Mouse (Mus musculus) liver, adult 2 months (tissue): Measurements from ENCODE around the gene Napa. TPM values are rescaled to one million over a fixed set of nuclear protein-coding genes. Genes with fewer than 3 reads are reported as not detected.

Experiments used
- DNase-seq: peaks from one replicate; pipeline ENCODE4 v3.0.0-alpha.2; 2011; ENCODE audit warnings: low read depth, low spot score; ENCODE audit errors: extremely low read depth
- H3K27ac ChIP-seq: fragments of 200-500 bp; replicated peaks from 2 replicates; pipeline ENCODE4 v1.5.1; 2012; ENCODE audit warnings: low read depth, mild to moderate bottlenecking, control low read depth, inconsistent platforms, low read length; ENCODE audit not compliant: insufficient read depth
- H3K27me3 ChIP-seq: fragments of 200-500 bp; 2 replicates; pipeline ENCODE4 v1.6.1; 2012; ENCODE audit warnings: mild to moderate bottlenecking, moderate library complexity, low read length, inconsistent platforms; ENCODE audit not compliant: control insufficient read depth, insufficient read depth
- H3K36me3 ChIP-seq: fragments of 200-500 bp; 2 replicates; pipeline ENCODE4 v1.6.1; 2012; ENCODE audit warnings: low read length, inconsistent platforms; ENCODE audit not compliant: control insufficient read depth, insufficient read depth
- H3K4me1 ChIP-seq: fragments of 200-500 bp; 2 replicates; pipeline ENCODE4 v1.6.1; 2011; ENCODE audit warnings: low read length; ENCODE audit not compliant: control insufficient read depth, insufficient read depth
- H3K4me3 ChIP-seq: fragments of 200-500 bp; 2 replicates; pipeline ENCODE4 v1.5.1; 2011; ENCODE audit warnings: low read depth, mild to moderate bottlenecking, control low read depth, low read length, moderate library complexity; ENCODE audit not compliant: insufficient read depth
- H3K79me2 ChIP-seq: fragments of 200-500 bp; 2 replicates; pipeline ENCODE4 v1.6.1; 2012; ENCODE audit warnings: inconsistent platforms, mild to moderate bottlenecking, low read length, moderate library complexity; ENCODE audit not compliant: control insufficient read depth, insufficient read depth
- H3K9ac ChIP-seq: fragments of 200-500 bp; 2 replicates; pipeline ENCODE4 v1.6.1; 2012; ENCODE audit warnings: low read depth, mild to moderate bottlenecking, control low read depth, inconsistent platforms, low read length
- CTCF ChIP-seq: fragments of 200-500 bp; IDR thresholded peaks from 2 replicates; pipeline ENCODE4 v1.5.1; 2011; ENCODE audit warnings: low read depth, low read length, control low read depth
- POLR2A ChIP-seq: fragments of 200-500 bp; IDR thresholded peaks from 2 replicates; pipeline ENCODE4 v1.6.1; 2011; ENCODE audit warnings: low read length, control low read depth; ENCODE audit not compliant: insufficient read depth; ENCODE audit errors: extremely low read depth
- WGBS: fragments of 180-500 bp; shearing (Covaris S2); methylation state at CpG from one replicate; pipeline ENCODE4 v1.1.7; 2018; 5-methylcytosine and 5-hydroxymethylcytosine counted together
- polyA plus RNA-seq: library from polyadenylated mRNA; depleted of rRNA; stranded (reverse); fragments of >200 nt; gene quantifications from 2 replicates; pipeline ENCODE4 v1.2.3, GENCODE M21; 2012; rRNA removed
- total RNA-seq: library from RNA; depleted of rRNA; stranded (reverse); fragments of >200 nt; gene quantifications from 2 replicates; pipeline ENCODE4 v1.2.3, GENCODE M21; 2014; rRNA removed

Gene Napa
- total and polyA plus RNA-seq, 2 experiments: 47.4 to 146 TPM

DNA sequence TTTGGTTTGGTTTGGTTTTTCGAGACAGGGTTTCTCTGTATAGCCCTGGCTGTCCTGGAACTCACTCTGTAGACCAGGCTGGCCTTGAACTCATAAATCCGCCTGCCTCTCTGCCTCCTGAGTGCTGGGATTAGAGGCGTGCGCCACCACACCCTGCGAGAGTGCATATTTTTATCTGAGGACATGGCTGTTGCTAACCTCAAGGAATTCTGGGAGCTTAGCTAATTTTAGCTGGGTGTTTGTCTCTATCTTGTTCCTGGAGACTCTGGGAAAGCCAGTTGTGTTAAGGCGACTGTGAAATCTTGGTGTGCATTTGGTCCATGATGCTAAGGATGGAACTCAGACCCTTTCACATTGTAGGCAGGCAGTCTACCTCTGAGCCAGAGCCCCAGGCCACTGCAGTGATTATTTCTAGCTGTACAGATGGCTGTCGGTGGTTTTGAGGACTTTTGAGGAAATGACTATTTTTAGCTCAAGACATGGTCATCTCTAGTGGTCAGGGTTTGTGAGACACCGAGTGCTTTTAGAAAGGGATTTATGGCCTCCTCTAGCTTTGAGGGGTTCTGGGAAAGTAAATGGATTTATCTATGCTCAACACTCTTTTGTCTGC lies 58.0 kb downstream of the Napa start:
- H3K4me3 ChIP-seq: no peak overlapping the region
- 54% methylated on average over 8 of the region's 8 CpGs for WGBS
- no peak overlapping the region for H3K27ac ChIP-seq
- TF ChIP-seq CTCF (no peak), POLR2A (no peak)
- no peak for DNase-seq
- no peaks in the 10 kb centered on the region for H3K79me2 ChIP-seq
- peaks cover 5% of the 10 kb centered on the region for H3K27me3 ChIP-seq
- H3K9ac ChIP-seq: no peak overlapping the region
- no peaks in the 10 kb centered on the region for H3K36me3 ChIP-seq
- no peaks in the 10 kb centered on the region for H3K4me1 ChIP-seq

DNA sequence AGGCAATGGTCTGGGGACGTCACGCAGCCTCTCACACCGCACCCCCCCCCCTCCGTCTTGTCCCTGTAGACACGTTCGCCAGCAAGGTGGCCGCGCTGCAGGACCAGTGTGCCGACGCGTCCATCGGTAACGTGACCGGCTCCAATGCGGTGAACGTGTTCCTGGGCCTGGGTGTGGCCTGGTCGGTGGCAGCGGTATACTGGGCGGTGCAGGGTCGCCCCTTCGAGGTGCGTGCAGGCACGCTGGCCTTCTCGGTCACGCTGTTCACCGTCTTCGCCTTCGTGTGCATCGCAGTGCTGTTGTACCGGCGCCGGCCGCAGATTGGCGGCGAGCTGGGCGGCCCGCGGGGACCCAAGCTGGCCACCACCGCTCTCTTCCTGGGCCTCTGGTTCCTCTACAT lies 60.5 kb downstream of the Napa start:
- Histone ChIP-seq H3K36me3 (no peaks in the 10 kb centered on the region), H3K27ac (no peak overlapping the region), H3K9ac (no peak overlapping the region), H3K27me3 (peaks cover 5% of the 10 kb centered on the region), H3K4me1 (no peaks in the 10 kb centered on the region), H3K4me3 (no peak overlapping the region), H3K79me2 (no peaks in the 10 kb centered on the region)
- TF ChIP-seq POLR2A: no peak
- WGBS: 6% methylated on average over 39 of the region's 39 CpGs
- no peak for DNase-seq

DNA sequence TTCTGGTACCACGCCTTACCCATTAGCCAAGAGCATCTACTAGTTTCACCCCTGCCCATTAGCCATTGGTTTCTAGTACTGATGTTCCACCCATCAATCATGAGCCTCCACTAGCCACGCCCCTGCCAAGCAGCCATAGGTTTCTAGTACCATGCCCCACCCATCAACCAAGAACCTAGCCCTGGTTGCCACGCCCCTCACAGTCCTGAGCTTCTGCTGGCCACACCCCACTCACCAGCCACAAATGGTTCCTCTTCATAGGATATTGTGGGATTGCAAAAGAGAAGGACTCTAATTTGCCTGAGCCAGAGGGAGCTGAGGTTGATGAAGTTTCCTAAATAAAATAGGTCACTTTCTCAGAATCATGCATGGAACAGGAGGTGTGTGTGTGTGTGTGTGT lies 62.4 kb downstream of the Napa start:
- WGBS: 67% methylated on average over 3 of the region's 3 CpGs
- H3K4me3 ChIP-seq: no peak overlapping the region

DNA sequence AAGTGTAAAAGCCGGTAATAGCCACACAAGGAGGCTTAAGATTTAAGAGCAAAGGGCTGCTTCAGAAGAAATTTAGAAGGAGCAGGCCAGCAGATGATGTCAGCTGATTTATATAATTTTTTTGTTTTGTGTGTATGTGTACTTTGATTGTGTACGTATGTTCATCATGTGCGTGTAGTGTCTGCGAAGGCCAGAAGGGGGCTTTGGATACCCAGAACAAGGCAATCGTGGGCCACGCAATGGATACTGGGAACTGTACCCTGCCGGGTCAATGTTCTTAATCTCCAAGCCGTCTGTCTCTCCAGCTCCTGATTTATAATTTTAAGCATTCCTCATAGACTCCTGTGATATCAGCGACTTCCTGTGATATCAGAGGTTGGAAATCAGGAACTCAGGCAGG lies 63.0 kb downstream of the Napa start:
- Histone ChIP-seq H3K27ac (no peak overlapping the region), H3K9ac (no peak overlapping the region), H3K36me3 (no peaks in the 10 kb centered on the region), H3K27me3 (peaks cover 5% of the 10 kb centered on the region), H3K4me1 (no peaks in the 10 kb centered on the region), H3K4me3 (no peak overlapping the region), H3K79me2 (no peaks in the 10 kb centered on the region)
- TF ChIP-seq CTCF (no peak), POLR2A (no peak)
- 89% methylated on average over 9 of the region's 9 CpGs for WGBS
- no peak for DNase-seq

More for the DNA sequence above, 62.4 kb downstream of the Napa start:
- Histone ChIP-seq H3K36me3 (no peaks in the 10 kb centered on the region), H3K4me1 (no peaks in the 10 kb centered on the region), H3K27me3 (peaks cover 5% of the 10 kb centered on the region), H3K79me2 (no peaks in the 10 kb centered on the region), H3K27ac (no peak overlapping the region), H3K9ac (no peak overlapping the region)
- TF ChIP-seq POLR2A: no peak
- TF ChIP-seq CTCF: no peak
- no peak for DNase-seq

DNA sequence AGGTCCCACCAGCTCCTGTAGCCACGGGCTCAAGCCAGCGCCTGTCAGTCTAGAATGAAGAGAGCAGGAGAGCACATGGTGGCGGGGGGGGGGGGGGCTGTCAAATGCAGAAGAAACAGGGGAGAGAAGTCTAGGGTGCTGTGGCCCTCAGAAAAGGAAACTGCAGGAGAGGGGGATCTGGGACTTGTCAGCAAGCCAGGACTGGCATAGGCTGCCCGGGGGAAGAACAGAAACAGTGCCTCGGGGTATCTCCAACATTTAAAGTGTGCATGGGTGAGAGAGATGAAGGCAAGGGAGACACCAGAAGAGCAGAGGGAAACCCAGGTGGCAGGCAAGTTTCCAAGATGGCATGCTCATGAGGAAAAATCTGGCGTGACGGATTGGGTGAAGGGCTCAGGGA lies 63.8 kb downstream of the Napa start:
- no peak for DNase-seq
- Histone ChIP-seq H3K9ac (no peak overlapping the region), H3K4me1 (no peaks in the 10 kb centered on the region), H3K4me3 (no peak overlapping the region), H3K36me3 (no peaks in the 10 kb centered on the region), H3K27ac (no peak overlapping the region), H3K27me3 (peaks cover 5% of the 10 kb centered on the region), H3K79me2 (no peaks in the 10 kb centered on the region)
- WGBS: 79% methylated on average over 7 of the region's 7 CpGs
- TF ChIP-seq CTCF (no peak), POLR2A (no peak)

Other genes with a start within 250 kb of the Napa start
- gene Crx, start 218.5 kb upstream of the Napa start, total RNA-seq: not detected in 2 replicates
- gene Crx, start 218.5 kb upstream of the Napa start, polyA plus RNA-seq: not detected in 2 replicates
- gene Crxos, start 215.8 kb upstream of the Napa start, total RNA-seq: not detected in 2 replicates
- gene Crxos, start 215.8 kb upstream of the Napa start, polyA plus RNA-seq: not detected in 2 replicates
- gene Selenow, start 176.1 kb upstream of the Napa start, total RNA-seq: 67.9 and 68.1 TPM in 2 replicates
- gene Selenow, start 176.1 kb upstream of the Napa start, polyA plus RNA-seq: 250 and 292 TPM in 2 replicates
- gene Nop53, start 152.4 kb upstream of the Napa start, total RNA-seq: 57.3 and 59.6 TPM in 2 replicates
- 65.2 and 69.5 TPM in 2 replicates for gene Nop53, start 152.4 kb upstream of the Napa start, polyA plus RNA-seq
- gene Ehd2, start 130.9 kb upstream of the Napa start, total RNA-seq: 1.0 and 1.4 TPM in 2 replicates
- gene Ehd2, start 130.9 kb upstream of the Napa start, polyA plus RNA-seq: 1.6 and 1.7 TPM in 2 replicates
- 0.55 and 0.87 TPM in 2 replicates for gene Bicra, start 50.5 kb upstream of the Napa start, total RNA-seq
- 3.6 and 4.6 TPM in 2 replicates for gene Bicra, start 50.5 kb upstream of the Napa start, polyA plus RNA-seq
- not detected in 2 replicates for gene Zfp541, start 36.6 kb upstream of the Napa start, total RNA-seq
- 0.02 TPM in 1 of 2 replicates, not detected in the other for gene Zfp541, start 36.6 kb upstream of the Napa start, polyA plus RNA-seq
- gene Kptn, start 21.4 kb downstream of the Napa start, total RNA-seq: 18.0 and 19.9 TPM in 2 replicates
- 23.1 and 25.7 TPM in 2 replicates for gene Kptn, start 21.4 kb downstream of the Napa start, polyA plus RNA-seq
- gene Slc8a2, start 31.4 kb downstream of the Napa start, total RNA-seq: 0.07 TPM in 1 of 2 replicates, not detected in the other
- gene Slc8a2, start 31.4 kb downstream of the Napa start, polyA plus RNA-seq: 0.06 TPM in 1 of 2 replicates, not detected in the other
- 0.46 and 0.94 TPM in 2 replicates for gene Meis3, start 76.6 kb downstream of the Napa start, total RNA-seq
- 0.87 and 2.0 TPM in 2 replicates for gene Meis3, start 76.6 kb downstream of the Napa start, polyA plus RNA-seq
- 4.3 and 5.0 TPM in 2 replicates for gene Dhx34, start 123.6 kb downstream of the Napa start, total RNA-seq
- gene Dhx34, start 123.6 kb downstream of the Napa start, polyA plus RNA-seq: 10.5 and 12.5 TPM in 2 replicates
- 0.83 and 1.1 TPM in 2 replicates for gene C5ar2, start 145.7 kb downstream of the Napa start, total RNA-seq
- gene C5ar2, start 145.7 kb downstream of the Napa start, polyA plus RNA-seq: 0.92 and 1.4 TPM in 2 replicates
- gene C5ar1, start 161.1 kb downstream of the Napa start, total RNA-seq: 0.46 and 0.47 TPM in 2 replicates
- gene C5ar1, start 161.1 kb downstream of the Napa start, polyA plus RNA-seq: 0.88 and 1.3 TPM in 2 replicates
- 1.9 and 2.8 TPM in 2 replicates for gene Inafm1, start 175.2 kb downstream of the Napa start, total RNA-seq
- gene Inafm1, start 175.2 kb downstream of the Napa start, polyA plus RNA-seq: 8.0 and 8.8 TPM in 2 replicates
- 14.4 and 20.7 TPM in 2 replicates for gene Ccdc9, start 188.3 kb downstream of the Napa start, total RNA-seq
- gene Ccdc9, start 188.3 kb downstream of the Napa start, polyA plus RNA-seq: 10.7 and 16.2 TPM in 2 replicates
- 6.0 and 7.2 TPM in 2 replicates for gene Bbc3, start 209.9 kb downstream of the Napa start, total RNA-seq
- gene Bbc3, start 209.9 kb downstream of the Napa start, polyA plus RNA-seq: 15.2 and 27.9 TPM in 2 replicates